Mouse (Mus musculus) hindbrain, embryonic 14.5 days (tissue): ENCODE measurements around the gene Lrr1. TPM values are rescaled to one million over a fixed set of nuclear protein-coding genes. Genes with fewer than 3 reads are reported as not detected.
"Not testable (repeated sequence)": the region's sequence is repeated elsewhere in the genome, so short reads cannot be mapped to it uniquely, and the experiment has no call there.

Experiments used
- ATAC-seq: fragments of 200-750 bp; cut with Nextera tagmentation; 2 replicates; pipeline ENCODE4 v1.8.0; 2017; ENCODE audit warnings: moderate number of reproducible peaks, mild to moderate bottlenecking, moderate TSS enrichment, moderate library complexity; ENCODE audit not compliant: low FRiP score
- DNase-seq: peaks from one replicate; pipeline ENCODE4 v3.0.0-alpha.2; 2015; ENCODE audit warnings: low spot score
- H3K27ac ChIP-seq: fragments of 300-500 bp; sonication (generic); 2 replicates; pipeline ENCODE4 v1.5.1; 2014; ENCODE audit warnings: mild to moderate bottlenecking, moderate library complexity
- H3K27me3 ChIP-seq: fragments of 300-500 bp; sonication (generic); 2 replicates; pipeline ENCODE4 v1.6.1; 2014; ENCODE audit warnings: mild to moderate bottlenecking, low read length, mixed read lengths; ENCODE audit not compliant: control insufficient read depth, insufficient read depth
- H3K36me3 ChIP-seq: fragments of 300-500 bp; sonication (generic); replicated peaks from 2 replicates; pipeline ENCODE4 v1.6.1; 2014; ENCODE audit not compliant: control insufficient read depth, insufficient read depth
- H3K4me1 ChIP-seq: fragments of 300-500 bp; sonication (generic); replicated peaks from 2 replicates; pipeline ENCODE4 v1.6.1; 2014; ENCODE audit warnings: antibody characterized with exemption, low read length, mixed read lengths; ENCODE audit not compliant: control insufficient read depth, insufficient read depth
- H3K4me2 ChIP-seq: fragments of 300-500 bp; sonication (generic); replicated peaks from 2 replicates; pipeline ENCODE4 v1.6.1; 2014; ENCODE audit warnings: mild to moderate bottlenecking, moderate library complexity
- H3K4me3 ChIP-seq: fragments of 300-500 bp; sonication (generic); replicated peaks from 2 replicates; pipeline ENCODE4 v1.5.1; 2014; ENCODE audit warnings: mild to moderate bottlenecking, low read length
- H3K9ac ChIP-seq: fragments of 300-500 bp; sonication (generic); 2 replicates; pipeline ENCODE4 v1.6.1; 2014
- H3K9me3 ChIP-seq: fragments of 300-500 bp; sonication (generic); 2 replicates; pipeline ENCODE4 v1.6.1; 2016; ENCODE audit warnings: low read length; ENCODE audit not compliant: control insufficient read depth
- WGBS: fragments of 180-500 bp; shearing (Covaris S2); extraction: QIAGEN DNeasy Blood & Tissue Kit; methylation state at CpG from one replicate; pipeline ENCODE4 v1.1.7; 2014; 5-methylcytosine and 5-hydroxymethylcytosine counted together
- polyA plus RNA-seq: library from polyadenylated mRNA; unstranded; fragments of >200 nt; fragmentation: Nextera tagmentation; extraction: Ambion mirVana; gene quantifications from 2 replicates; pipeline ENCODE4 v1.2.1, GENCODE M21; 2014

Gene Lrr1
- polyA plus RNA-seq, 1 experiment from 2014 or later, result 2.2 TPM

DNA sequence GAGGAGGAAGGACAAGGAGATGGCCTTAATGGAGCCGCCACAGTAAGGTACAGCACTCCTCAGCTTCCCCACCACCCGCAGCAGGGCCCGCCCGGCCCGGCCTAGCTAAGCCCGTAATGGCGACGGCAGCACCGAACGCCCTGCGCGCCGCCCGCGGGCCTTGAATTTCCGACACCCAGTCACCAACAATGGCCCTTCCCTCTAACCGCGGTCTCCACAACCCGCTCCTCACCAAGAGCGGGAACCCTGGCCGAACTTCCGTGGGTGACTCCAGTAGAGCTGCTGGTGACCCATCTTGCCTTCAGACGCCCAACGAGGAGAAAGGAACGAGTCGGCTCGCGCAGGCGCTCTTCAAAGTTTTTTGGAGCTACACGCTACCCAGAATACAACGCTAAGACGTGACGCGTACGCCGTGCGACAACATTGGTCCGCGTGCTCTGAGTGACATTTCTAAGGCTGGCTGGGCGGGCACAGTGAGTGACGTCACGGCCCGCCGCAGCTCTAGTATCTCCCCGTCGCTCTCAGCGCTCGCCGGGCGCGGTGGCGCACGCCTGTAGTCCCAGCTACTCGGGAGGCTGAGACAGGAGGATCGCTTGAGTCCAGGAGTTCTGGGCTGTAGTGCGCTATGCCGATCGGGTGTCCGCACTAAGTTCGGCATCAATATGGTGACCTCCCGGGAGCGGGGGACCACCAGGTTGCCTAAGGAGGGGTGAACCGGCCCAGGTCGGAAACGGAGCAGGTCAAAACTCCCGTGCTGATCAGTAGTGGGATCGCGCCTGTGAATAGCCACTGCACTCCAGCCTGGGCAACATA is 9.6 kb upstream of the Lrr1 start, which contains the start of gene Rps29:
Rps29 (minus strand) TSS at position 422 of the 813 bp plus-strand sequence.
- WGBS, result under 1% methylated on average over 57 of the region's 68 CpGs
- not testable (repeated sequence) for H3K4me1 ChIP-seq, H3K9me3 ChIP-seq, H3K27me3 ChIP-seq
- H3K27ac ChIP-seq, result peak within 1 kb of the TSS; percentile 97
- ATAC-seq, result peak; percentile 99
- peak within 1 kb of the TSS; percentile 75 for H3K4me2 ChIP-seq
- peaks cover 26% of the 10 kb centered on the region for H3K36me3 ChIP-seq
- peak within 1 kb of the TSS; percentile 86 for H3K4me3 ChIP-seq
- peak; percentile 100 for DNase-seq
- H3K9ac ChIP-seq, result peak within 1 kb of the TSS; percentile 85

- H3K4me1 ChIP-seq, result peaks cover 8% of the 10 kb centered on the region
- peaks cover 26% of the 10 kb centered on the region for H3K36me3 ChIP-seq
- no peak overlapping the region for H3K9ac ChIP-seq
- H3K9me3 ChIP-seq, result no peaks in the 10 kb centered on the region
- DNase-seq, result peak; percentile 92
- H3K27me3 ChIP-seq, result no peaks in the 10 kb centered on the region
- peak overlapping the region; percentile 86 for H3K4me3 ChIP-seq
- 4% methylated on average over 9 of the region's 9 CpGs for WGBS
- 0 out of 2 replicates have a peak overlapping the region, but pooled peaks have one; percentile 43 for H3K27ac ChIP-seq
- peak overlapping the region; percentile 35 for H3K4me2 ChIP-seq
- no peak for ATAC-seq
Observed at GRCm38 (mm10) chr12:69159578-69159940, 9.1 kb upstream of the Lrr1 start.

DNA sequence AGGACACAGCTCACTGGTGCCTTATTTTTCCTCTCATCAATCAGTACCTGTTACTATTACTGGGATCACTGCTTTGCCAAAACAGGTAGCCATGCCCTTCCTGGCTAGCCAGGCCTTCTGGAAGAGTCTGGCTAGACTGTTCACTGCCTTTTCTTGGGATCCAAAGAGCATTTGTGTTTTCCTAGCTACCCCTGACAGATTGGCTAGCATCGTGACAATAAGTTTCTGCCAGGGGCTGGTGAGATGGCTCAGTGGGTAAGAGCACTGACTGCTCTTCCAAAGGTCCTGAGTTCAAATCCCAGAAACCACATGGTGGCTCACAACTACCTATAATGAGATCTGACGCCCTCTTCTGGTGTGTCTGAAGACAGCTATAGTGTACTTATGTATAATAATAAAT is 7.9 kb upstream of the Lrr1 start:
- ATAC-seq, result not testable (repeated sequence)
- 76% methylated on average over 2 of the region's 2 CpGs for WGBS

DNA sequence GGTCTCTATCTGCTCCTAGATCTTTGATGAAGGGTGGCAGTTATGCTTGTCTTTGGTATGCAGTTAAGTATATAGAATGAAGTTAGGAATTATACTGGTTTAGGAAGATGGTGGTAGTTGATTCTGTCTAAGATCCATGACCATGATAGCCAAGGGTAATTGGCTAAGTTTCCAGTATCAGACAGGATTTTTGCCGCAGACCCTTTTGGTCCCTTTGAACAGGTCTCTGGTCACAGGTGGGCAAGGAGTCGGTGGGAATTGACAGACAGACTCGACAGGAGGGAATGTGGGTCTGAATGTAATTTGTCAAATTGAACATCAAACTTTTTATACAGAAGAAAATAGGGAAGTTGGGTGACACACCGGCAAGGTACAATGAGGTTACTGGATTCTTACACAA is 5.0 kb upstream of the Lrr1 start:
- H3K4me3 ChIP-seq, H3K4me2 ChIP-seq, DNase-seq, H3K9me3 ChIP-seq, ATAC-seq, H3K27me3 ChIP-seq, H3K27ac ChIP-seq, H3K36me3 ChIP-seq, H3K9ac ChIP-seq, H3K4me1 ChIP-seq: not testable (repeated sequence)
- 90% methylated on average over 4 of the region's 4 CpGs for WGBS

More for the DNA sequence above, 7.9 kb upstream of the Lrr1 start:
- not testable (repeated sequence) for H3K27ac ChIP-seq, DNase-seq, H3K4me3 ChIP-seq, H3K4me2 ChIP-seq, H3K9me3 ChIP-seq, H3K27me3 ChIP-seq, H3K9ac ChIP-seq, H3K4me1 ChIP-seq
- peaks cover 20% of the 10 kb centered on the region for H3K36me3 ChIP-seq

- H3K9me3 ChIP-seq, result no peaks in the 10 kb centered on the region
- no peak overlapping the region for H3K4me2 ChIP-seq
- no peak for DNase-seq
- H3K27ac ChIP-seq, result no peak overlapping the region
- no peak for ATAC-seq
- no peak overlapping the region for H3K9ac ChIP-seq
- H3K4me1 ChIP-seq, result no peaks in the 10 kb centered on the region
- H3K27me3 ChIP-seq, result no peaks in the 10 kb centered on the region
- WGBS, result 70% methylated on average over 3 of the region's 3 CpGs
- no peaks in the 10 kb centered on the region for H3K36me3 ChIP-seq
- no peak overlapping the region for H3K4me3 ChIP-seq
Observed at GRCm38 (mm10) chr12:69164904-69165303, 3.7 kb upstream of the Lrr1 start.

DNA sequence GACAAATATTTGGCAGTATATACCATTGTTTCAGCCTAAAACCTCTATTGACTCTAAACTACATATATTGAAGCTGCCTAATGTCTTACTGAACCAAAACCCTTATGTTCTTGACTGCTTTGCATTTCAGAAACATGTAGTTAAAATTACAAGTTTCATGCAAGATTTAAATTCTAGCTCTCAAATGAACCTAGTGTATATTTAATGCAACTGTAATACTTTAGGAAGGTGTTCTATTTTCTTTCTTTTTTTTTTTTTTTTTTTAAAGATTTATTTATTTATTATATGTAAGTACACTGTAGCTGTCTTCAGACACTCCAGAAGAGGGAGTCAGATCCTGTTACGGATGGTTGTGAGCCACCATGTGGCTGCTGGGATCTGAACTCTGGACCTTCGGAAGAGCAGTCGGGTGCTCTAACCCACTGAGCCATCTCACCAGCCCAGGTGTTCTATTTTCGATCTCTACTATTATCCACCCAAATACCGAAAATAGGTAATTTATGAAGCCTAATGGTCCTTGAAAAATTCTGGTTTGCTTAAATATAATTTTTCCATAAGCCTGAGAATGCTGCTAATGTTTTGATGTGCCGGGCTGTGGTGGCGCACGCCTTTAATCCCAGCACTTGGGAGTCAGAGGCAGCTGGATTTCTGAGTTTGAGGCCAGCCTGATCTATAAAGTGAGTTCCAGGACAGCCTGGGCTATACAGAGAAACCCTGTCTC is 1.6 kb upstream of the Lrr1 start:
- not testable (repeated sequence) for H3K9me3 ChIP-seq, ATAC-seq, H3K36me3 ChIP-seq, H3K9ac ChIP-seq, H3K4me3 ChIP-seq, H3K27ac ChIP-seq, H3K27me3 ChIP-seq, H3K4me1 ChIP-seq, DNase-seq
- 67% methylated on average over 8 of the region's 8 CpGs for WGBS
- H3K4me2 ChIP-seq, result 0 out of 2 replicates have a peak overlapping the region, but pooled peaks have one; percentile 90

- H3K36me3 ChIP-seq, result no peaks in the 10 kb centered on the region
- 7% methylated on average over 18 of the region's 18 CpGs for WGBS
- DNase-seq (no peak), ATAC-seq (peak; percentile 67)
- peak overlapping the region; percentile 72 for H3K9ac ChIP-seq
- peak overlapping the region; percentile 90 for H3K4me2 ChIP-seq
- H3K9me3 ChIP-seq, result no peaks in the 10 kb centered on the region
- peak overlapping the region; percentile 44 for H3K4me3 ChIP-seq
- no peaks in the 10 kb centered on the region for H3K4me1 ChIP-seq
- peak overlapping the region; percentile 77; the same call in 1 of the 2 replicates for H3K27ac ChIP-seq
- H3K27me3 ChIP-seq, result no peaks in the 10 kb centered on the region
Observed at GRCm38 (mm10) chr12:69167656-69168460, 756 bp upstream of the Lrr1 start.

GRCm38 (mm10) chr12:69171307-69171706 is 2.7 kb downstream of the Lrr1 start:
- Histone ChIP-seq H3K27ac (no peak overlapping the region), H3K4me3 (no peak overlapping the region), H3K36me3 (no peaks in the 10 kb centered on the region), H3K4me2 (no peak overlapping the region), H3K27me3 (no peaks in the 10 kb centered on the region), H3K9ac (no peak overlapping the region), H3K9me3 (no peaks in the 10 kb centered on the region), H3K4me1 (no peaks in the 10 kb centered on the region)
- ATAC-seq, result no peak
- no peak for DNase-seq
- 94% methylated on average over 2 of the region's 2 CpGs for WGBS

DNA sequence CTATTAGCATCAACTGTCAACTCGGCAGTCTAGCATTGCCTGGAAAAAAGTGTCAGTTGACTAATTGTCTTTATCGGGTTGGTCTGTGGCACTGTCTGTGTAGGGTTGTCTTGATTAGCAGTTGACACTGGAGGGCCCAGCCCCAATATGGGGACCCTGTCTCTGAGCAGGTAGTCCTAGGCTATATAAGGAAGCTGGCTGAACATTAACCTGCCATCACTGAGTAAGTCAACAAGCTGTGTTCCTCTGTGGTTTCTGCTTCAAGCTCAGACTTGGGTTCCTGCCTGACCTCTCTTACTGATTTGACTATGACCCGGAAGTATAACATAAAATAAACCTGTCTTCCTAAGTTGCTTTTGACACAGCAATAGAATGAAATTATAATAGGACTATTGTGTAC is 7.4 kb downstream of the Lrr1 start:
- Histone ChIP-seq H3K4me3 (no peak overlapping the region), H3K36me3 (peaks cover 3% of the 10 kb centered on the region; the same call in 1 of the 2 replicates), H3K9me3 (no peaks in the 10 kb centered on the region), H3K4me1 (no peaks in the 10 kb centered on the region), H3K27me3 (no peaks in the 10 kb centered on the region), H3K27ac (no peak overlapping the region), H3K4me2 (no peak overlapping the region), H3K9ac (no peak overlapping the region)
- DNase-seq (no peak), ATAC-seq (no peak)
- WGBS, result 91% methylated on average over 3 of the region's 3 CpGs
